Mouse (Mus musculus) small intestine, adult 2 months (tissue): ENCODE results near the gene Ptrh2. TPM values are rescaled to one million over a fixed set of nuclear protein-coding genes. Genes with fewer than 3 reads are reported as not detected.

Experiments
- H3K27ac ChIP-seq: fragments of 200-500 bp; 2 replicates; pipeline ENCODE4 v1.5.1; 2012; ENCODE audit warnings: low read depth, low read length, control low read depth, inconsistent platforms; ENCODE audit not compliant: insufficient read depth
- H3K27me3 ChIP-seq: fragments of 200-500 bp; 2 replicates; pipeline ENCODE4 v1.6.1; 2012; ENCODE audit warnings: mild to moderate bottlenecking, moderate library complexity, low read length, inconsistent platforms; ENCODE audit not compliant: control insufficient read depth, insufficient read depth
- H3K36me3 ChIP-seq: fragments of 200-500 bp; 2 replicates; pipeline ENCODE4 v1.6.1; 2012; ENCODE audit warnings: mild to moderate bottlenecking, low read length, control low read depth, inconsistent platforms; ENCODE audit not compliant: control insufficient read depth, insufficient read depth
- H3K4me1 ChIP-seq: fragments of 200-500 bp; 2 replicates; pipeline ENCODE4 v1.6.1; 2012; ENCODE audit warnings: low read length, inconsistent platforms, mixed read lengths; ENCODE audit not compliant: control insufficient read depth, insufficient read depth, insufficient read length
- H3K4me3 ChIP-seq: fragments of 200-500 bp; 2 replicates; pipeline ENCODE4 v1.5.1; 2012; ENCODE audit warnings: low read depth, mild to moderate bottlenecking, control low read depth, inconsistent platforms, low read length, moderate library complexity
- CTCF ChIP-seq: fragments of 200-500 bp; IDR thresholded peaks from 2 replicates; pipeline ENCODE4 v1.5.1; 2012; ENCODE audit warnings: low read depth, mild to moderate bottlenecking, control low read depth, inconsistent platforms, low read length, moderate library complexity, mixed read lengths; ENCODE audit not compliant: insufficient replicate concordance, insufficient read length; ENCODE audit errors: extremely low read depth
- POLR2A ChIP-seq: fragments of 200-500 bp; IDR thresholded peaks from 2 replicates; pipeline ENCODE4 v1.6.1; 2012; ENCODE audit warnings: low read depth, mild to moderate bottlenecking, control low read depth, inconsistent platforms, low read length, moderate library complexity
- WGBS: fragments of 180-500 bp; shearing (Covaris S2); methylation state at CpG from one replicate; pipeline ENCODE4 v1.1.7; 2018; 5-methylcytosine and 5-hydroxymethylcytosine counted together
- polyA plus RNA-seq: library from polyadenylated mRNA; depleted of rRNA; stranded (reverse); fragments of >200 nt; gene quantifications from 2 replicates; pipeline ENCODE4 v1.2.3, GENCODE M21; 2012; rRNA removed

Ptrh2 gene
- polyA plus RNA-seq: 0.90 and 1.5 TPM in 2 replicates

- H3K36me3 ChIP-seq: peaks cover 2% of the 10 kb centered on the region; the same call in 1 of the 2 replicates
- under 1% methylated on average over 56 of the region's 56 CpGs for WGBS
- H3K27me3 ChIP-seq: no peaks in the 10 kb centered on the region
- H3K4me3 ChIP-seq: peak within 1 kb of the TSS; percentile 99
- H3K4me1 ChIP-seq: peaks cover 6% of the 10 kb centered on the region; the same call in 1 of the 2 replicates
- peak; percentile 40; the same call in 1 of the 2 replicates for TF ChIP-seq POLR2A
- TF ChIP-seq CTCF: no peak
- peak within 1 kb of the TSS; percentile 90 for H3K27ac ChIP-seq
These were observed at the start of gene Ptrh2, which contains the start of gene Vmp1 for GRCm38 (mm10) chr11:86683395-86684125. Gene Ptrh2, plus strand, starts transcription at chr11:86683985. Gene Vmp1, minus strand, starts transcription at chr11:86683836.

GRCm38 (mm10) chr11:86634396-86634795, 49.4 kb upstream of the Ptrh2 start:
- 68% methylated on average over 6 of the region's 6 CpGs for WGBS
- peaks cover 37% of the 10 kb centered on the region for H3K36me3 ChIP-seq
- H3K4me1 ChIP-seq: no peaks in the 10 kb centered on the region
- H3K27me3 ChIP-seq: no peaks in the 10 kb centered on the region
- H3K4me3 ChIP-seq: no peak overlapping the region
- H3K27ac ChIP-seq: no peak overlapping the region
- no peak for TF ChIP-seq POLR2A
- TF ChIP-seq CTCF: no peak

GRCm38 (mm10) chr11:86637697-86638096, 46.1 kb upstream of the Ptrh2 start:
- TF ChIP-seq POLR2A (no peak), CTCF (no peak)
- WGBS: 34% methylated on average over 2 of the region's 2 CpGs
- peaks cover 32% of the 10 kb centered on the region for H3K36me3 ChIP-seq

GRCm38 (mm10) chr11:86641714-86642113, 42.1 kb upstream of the Ptrh2 start:
- H3K36me3 ChIP-seq: peaks cover 27% of the 10 kb centered on the region
- no peak for TF ChIP-seq CTCF
- TF ChIP-seq POLR2A: no peak
- no peak overlapping the region for H3K4me3 ChIP-seq
- H3K4me1 ChIP-seq: no peaks in the 10 kb centered on the region
- WGBS: 75% methylated on average over 4 of the region's 4 CpGs
- no peaks in the 10 kb centered on the region for H3K27me3 ChIP-seq
- H3K27ac ChIP-seq: no peak overlapping the region

More at GRCm38 (mm10) chr11:86637697-86638096, 46.1 kb upstream of the Ptrh2 start:
- no peak overlapping the region for H3K27ac ChIP-seq
- no peaks in the 10 kb centered on the region for H3K27me3 ChIP-seq
- no peaks in the 10 kb centered on the region for H3K4me1 ChIP-seq
- H3K4me3 ChIP-seq: no peak overlapping the region

- 94% methylated on average over 4 of the region's 4 CpGs for WGBS
- H3K27ac ChIP-seq: no peak overlapping the region
- no peaks in the 10 kb centered on the region for H3K27me3 ChIP-seq
- H3K4me1 ChIP-seq: no peaks in the 10 kb centered on the region
- no peak overlapping the region for H3K4me3 ChIP-seq
- TF ChIP-seq POLR2A: no peak
- TF ChIP-seq CTCF: no peak
- peaks cover 24% of the 10 kb centered on the region for H3K36me3 ChIP-seq
These were observed 39.2 kb upstream of the Ptrh2 start for GRCm38 (mm10) chr11:86644553-86644952.

GRCm38 (mm10) chr11:86646136-86646834, 37.5 kb upstream of the Ptrh2 start:
- Histone ChIP-seq H3K4me1 (no peaks in the 10 kb centered on the region), H3K4me3 (no peak overlapping the region), H3K36me3 (peaks cover 22% of the 10 kb centered on the region), H3K27me3 (no peaks in the 10 kb centered on the region), H3K27ac (peak overlapping the region; percentile 43)
- 76% methylated on average over 7 of the region's 7 CpGs for WGBS
- TF ChIP-seq POLR2A (no peak), CTCF (no peak)

GRCm38 (mm10) chr11:86646885-86647459, 36.8 kb upstream of the Ptrh2 start:
- no peak for TF ChIP-seq POLR2A
- TF ChIP-seq CTCF: no peak
- peaks cover 21% of the 10 kb centered on the region for H3K36me3 ChIP-seq
- H3K27me3 ChIP-seq: no peaks in the 10 kb centered on the region
- H3K4me3 ChIP-seq: no peak overlapping the region
- no peak overlapping the region for H3K27ac ChIP-seq
- no peaks in the 10 kb centered on the region for H3K4me1 ChIP-seq
- 86% methylated on average over 3 of the region's 3 CpGs for WGBS
